Mouse (Mus musculus) cerebellum, adult (tissue): Measurements from ENCODE around the gene Tagap1.
A peak's percentile ranks its signal among the peaks of the same experiment; 100 is the strongest.
"Not testable (repeated sequence)": the region's sequence is repeated elsewhere in the genome, so short reads cannot be mapped to it uniquely, and the experiment has no call there.

Experiments used
- ATAC-seq: cut with Nextera tagmentation; 2 replicates; pipeline ENCODE4 v1.9.2; 2017; ENCODE audit warnings: mild to moderate bottlenecking, moderate library complexity, mixed read lengths; ENCODE audit not compliant: insufficient number of reproducible peaks, low FRiP score, low TSS enrichment

Gene Tagap1

DNA sequence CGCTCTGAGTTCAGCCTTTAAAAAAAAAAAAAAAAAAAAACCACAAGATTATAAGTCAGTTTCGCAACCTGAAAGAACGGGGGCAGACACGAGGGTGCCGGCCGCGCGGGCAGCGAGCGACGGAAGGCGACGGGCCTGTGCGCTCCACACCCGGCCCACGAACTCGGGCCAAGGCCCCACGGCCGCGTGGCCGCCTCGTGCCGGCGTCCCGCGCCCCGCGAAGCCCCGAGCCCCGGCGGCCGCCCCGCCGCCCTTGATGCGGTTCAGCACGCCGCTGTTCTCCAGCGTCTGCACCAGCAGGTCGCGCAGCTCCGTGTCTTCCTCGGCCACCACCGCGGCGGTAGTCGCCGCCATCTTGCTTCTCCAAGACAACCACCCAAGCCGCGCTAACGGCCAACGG lies at the start of gene Tagap1:
Gene Tagap1 (minus strand): TSS at position 381 of the 400 bp plus-strand sequence.
- ATAC-seq, result not testable (repeated sequence)

DNA sequence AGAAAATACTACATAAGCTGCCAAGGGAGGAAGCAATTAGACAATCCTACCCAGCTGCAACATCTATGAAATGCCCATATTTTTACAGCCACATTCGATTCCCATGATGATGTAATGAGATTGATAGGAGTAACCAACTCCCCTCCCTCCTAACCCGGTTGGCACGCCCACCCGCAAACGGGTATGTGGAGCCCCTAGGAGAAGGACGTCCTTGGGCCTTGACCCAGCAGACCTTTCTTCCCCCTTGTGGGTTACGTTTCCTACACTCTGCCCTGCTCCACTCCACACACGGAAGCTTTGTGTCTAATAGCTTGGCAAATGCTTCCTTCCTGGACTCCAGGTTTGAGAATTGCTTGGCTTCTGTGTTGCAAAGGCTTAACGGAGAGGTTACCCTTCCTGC lies 48.9 kb upstream of the Tagap1 start:
- not testable (repeated sequence) for ATAC-seq

DNA sequence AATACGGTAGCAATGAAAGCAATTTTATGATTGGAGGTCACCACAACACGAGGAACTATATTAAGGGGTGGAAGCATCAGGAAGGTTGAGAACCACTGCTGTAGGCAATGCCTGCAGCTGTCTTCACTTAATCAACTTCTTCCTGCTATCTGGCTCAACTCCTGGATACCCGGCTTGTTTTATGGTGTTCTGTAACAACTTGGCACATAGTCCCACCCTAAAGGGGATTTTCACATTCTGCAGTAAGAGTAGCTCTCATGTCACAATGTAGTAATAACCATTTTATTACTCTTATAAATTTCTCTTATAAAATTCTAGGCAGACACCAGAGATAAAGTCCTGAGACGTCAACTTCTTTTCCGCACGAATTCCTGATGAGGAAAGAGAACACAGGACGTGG lies 48.5 kb upstream of the Tagap1 start:
- ATAC-seq, result not testable (repeated sequence)

DNA sequence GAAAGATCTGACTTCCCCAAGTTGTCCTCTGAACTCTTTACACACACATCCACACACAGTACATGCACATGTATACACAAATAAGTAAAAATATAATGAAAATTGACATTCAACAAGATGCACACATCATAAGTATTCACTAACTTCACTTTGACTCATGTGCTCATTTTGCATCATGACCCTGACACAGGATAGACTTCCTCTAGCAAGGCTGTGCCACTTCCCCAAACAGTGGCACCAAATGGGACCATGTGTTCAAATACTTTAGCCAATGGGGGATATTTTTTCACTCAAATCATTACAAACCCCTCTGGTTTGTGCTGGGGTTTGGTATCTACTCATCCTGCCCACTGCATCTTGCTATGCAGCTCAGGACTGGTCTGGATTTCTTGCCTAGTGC lies 47.9 kb upstream of the Tagap1 start:
- not testable (repeated sequence) for ATAC-seq

DNA sequence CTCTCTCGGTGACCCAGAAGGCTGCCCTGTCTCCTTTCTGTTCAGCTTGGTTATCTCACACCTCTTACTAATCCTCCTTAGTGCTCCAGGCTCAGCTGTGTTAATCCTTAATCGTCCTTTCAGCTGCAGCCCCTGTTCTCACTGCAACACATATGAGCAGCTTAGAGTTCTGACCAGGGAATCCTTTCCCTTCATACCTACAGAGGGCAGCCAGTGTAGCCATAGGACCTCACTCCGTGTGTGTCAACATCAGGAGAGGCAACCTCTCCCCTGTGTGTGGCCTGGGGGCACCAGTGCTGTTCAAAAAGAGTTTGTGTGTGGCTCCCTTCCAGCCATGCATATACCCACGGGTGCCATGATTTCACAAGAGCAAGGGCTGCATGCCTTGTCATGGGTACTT lies 44.7 kb upstream of the Tagap1 start:
- ATAC-seq, result not testable (repeated sequence)

DNA sequence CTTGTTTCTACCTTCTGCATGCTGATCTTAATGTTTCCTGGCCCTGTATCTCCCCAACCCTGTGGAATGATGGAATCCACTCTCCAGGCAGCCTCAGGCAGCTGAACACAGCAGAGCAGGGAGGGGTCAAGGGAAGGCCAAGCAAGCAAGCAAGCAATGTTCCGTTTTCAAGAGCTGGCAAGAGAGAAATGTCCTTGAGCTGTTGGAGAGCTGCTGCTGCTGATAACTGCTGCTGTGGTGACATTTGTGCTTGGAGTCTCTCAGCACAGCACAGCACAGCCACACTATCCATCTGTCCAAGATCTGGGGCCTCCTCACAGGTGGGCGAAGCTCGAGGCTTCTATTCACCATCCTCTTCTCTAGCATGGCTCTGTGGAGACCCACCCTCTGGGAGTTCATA lies 42.4 kb upstream of the Tagap1 start:
- not testable (repeated sequence) for ATAC-seq

DNA sequence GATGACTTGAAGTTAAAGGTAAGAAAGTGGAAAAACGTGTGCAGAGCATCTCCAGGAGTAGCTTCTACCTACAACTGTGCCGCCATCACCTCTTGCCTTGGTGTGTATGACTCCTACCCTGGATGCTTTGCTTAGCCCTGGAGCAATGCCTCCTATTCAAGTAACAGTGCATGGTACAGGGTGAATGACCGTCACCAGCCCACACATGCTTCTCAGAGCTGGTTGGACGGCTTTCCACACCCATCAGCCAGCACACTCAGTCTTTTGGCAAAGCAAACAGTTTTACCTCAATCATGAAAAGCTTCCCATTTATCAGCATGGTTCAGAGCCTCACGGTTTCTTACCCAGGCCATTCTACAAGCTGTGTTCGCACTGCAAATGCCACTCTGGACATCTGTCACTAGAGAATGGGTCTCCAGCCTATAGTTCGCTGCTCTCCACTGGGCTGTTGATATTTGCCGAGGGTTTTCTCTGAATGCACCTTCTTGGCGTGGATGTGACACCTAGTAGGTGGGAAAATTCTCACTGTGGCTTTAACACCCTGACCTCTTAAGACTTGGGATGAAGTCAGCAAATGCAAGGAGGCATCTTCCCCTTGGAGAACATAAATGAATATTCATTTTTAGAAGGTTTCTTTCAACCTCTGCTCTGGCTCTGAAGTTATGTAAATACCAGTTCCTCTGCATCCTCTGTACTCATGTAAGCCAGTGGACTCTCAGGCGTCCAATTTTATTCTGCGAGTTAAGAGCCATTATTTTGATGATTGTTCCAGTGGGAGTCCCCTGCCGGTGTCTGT lies 41.0 kb upstream of the Tagap1 start:
- ATAC-seq, result peak; percentile 32

DNA sequence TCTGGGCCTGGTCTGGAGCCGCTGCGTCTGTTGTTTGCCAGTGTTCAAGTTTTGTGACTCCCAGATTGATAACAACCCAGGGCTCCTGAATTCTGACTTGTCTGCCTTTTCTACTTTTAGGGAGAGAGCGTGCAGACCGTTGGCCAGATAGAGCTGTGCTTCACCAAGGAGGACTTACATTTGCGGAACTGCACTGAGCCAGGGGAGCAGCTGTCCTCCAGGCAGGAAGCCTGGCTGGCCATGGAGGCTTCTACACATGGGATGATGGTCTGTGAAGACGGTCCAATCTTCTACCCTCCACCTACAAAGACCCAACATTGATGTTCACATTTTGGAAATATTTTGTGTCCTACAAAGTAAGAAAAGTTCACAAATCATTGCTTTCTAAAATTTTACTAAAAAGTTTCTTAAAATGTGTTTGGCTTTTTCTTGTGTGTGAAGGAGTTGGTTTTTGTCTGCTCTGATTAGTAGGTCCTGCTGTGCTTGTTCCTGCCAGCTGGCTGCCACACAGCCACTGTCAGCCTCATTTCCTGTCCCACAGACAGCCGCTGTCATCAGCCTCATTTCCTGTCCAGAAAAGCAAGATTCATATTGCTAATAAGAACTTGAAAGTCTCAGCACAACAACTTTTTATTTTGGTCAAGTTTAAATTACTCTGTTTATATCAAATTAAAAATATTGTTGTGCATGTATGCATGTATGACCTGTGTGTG lies 37.0 kb upstream of the Tagap1 start:
- ATAC-seq, result peak; percentile 82

DNA sequence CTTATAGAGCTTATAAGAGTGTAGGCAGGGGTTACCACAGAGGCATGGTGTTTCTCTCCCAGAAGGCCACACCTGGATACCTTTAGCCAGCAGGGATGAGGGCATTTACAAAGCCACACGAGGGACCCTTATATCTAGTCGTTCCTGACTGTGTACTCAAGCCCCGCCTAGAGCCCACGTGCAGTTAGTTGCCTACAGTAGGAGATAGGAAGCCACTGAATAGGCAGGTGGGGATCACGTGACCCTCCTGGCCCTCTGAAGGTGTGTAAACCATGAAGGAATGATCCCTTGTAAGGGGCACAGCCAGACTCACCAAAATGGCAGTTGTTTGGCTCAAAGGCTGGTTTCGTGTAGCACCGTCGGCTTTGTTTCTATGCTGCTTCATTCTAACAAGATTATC lies 35.9 kb upstream of the Tagap1 start:
- ATAC-seq, result not testable (repeated sequence)

DNA sequence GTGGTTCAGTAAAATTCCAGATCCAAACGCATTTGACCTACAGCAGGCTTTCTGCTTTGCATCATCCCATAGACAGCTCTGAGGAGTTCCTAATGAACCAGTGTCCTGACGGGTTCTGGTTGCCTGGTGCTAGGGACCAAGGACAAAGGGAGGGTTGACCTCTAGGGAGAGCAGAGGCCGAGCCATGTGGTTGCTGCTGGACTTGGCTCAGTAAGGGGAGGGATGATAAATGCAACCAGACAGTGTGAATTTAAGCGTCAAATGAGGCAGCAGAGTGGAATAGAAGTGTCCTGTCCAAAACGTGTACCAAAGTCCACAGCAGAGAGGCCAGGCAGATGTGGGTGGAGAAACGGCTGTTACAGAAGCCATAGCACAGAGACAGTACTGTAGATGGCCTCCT lies 34.5 kb upstream of the Tagap1 start:
- ATAC-seq, result peak; percentile 32; the same call in 1 of the 2 replicates

DNA sequence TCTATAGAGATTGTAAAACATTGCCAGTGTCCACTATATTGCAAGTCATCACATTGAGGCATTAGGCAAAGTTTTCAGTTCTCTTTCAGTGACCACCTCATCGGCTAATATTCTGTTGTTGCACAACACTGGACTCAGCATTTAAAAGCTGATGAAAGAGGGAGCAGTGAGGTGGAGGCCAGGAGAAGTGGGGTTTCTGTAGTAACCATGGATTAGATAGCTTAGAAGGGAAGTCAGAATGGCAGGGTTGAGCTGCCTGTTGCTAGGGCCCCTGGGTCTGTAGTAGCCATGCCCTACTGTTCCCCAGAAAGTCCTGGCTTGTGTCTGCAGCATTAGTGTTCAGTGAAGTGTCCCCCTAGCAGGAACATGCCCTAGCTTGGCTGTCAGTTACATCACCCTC lies 25.2 kb upstream of the Tagap1 start:
- ATAC-seq, result not testable (repeated sequence)

DNA sequence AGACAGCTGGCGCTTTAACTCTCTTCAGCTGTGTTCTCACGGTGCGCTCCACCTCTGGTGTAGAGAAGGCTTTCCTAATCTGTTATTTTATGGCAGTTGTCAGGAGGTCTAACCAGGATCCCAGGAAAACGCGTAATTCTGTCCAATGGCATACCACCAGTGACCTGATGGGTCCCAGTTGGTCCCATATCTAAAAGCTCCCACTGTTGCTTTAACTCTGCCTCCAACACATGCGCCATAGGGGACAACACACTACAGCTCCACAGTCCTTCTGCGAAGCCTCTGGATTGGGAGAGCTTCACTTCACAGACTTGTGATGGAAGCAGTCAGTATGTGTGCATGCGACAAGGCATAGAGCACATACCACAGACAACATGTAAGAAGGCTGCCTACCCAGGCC lies 19.2 kb upstream of the Tagap1 start:
- ATAC-seq, result not testable (repeated sequence)

DNA sequence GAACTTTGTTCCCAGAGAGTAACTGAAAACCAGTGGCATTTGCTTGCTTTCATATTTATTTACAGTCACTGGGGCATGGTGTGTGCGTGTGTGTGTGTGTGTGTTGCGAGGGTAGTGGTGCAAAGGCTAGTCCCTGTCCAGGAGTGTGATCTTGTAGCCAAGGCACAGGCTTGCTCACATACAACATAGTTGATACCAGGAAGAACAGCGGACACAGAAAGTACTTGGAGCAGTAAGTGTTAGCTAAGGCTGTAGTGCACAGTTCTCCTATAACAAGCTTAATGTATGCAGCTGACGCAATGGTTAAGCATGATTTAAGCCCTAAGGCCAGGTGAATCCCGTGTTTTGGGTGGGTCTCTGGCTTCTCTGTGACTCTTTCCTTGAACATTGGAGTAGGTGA lies 18.4 kb upstream of the Tagap1 start:
- ATAC-seq, result not testable (repeated sequence)

DNA sequence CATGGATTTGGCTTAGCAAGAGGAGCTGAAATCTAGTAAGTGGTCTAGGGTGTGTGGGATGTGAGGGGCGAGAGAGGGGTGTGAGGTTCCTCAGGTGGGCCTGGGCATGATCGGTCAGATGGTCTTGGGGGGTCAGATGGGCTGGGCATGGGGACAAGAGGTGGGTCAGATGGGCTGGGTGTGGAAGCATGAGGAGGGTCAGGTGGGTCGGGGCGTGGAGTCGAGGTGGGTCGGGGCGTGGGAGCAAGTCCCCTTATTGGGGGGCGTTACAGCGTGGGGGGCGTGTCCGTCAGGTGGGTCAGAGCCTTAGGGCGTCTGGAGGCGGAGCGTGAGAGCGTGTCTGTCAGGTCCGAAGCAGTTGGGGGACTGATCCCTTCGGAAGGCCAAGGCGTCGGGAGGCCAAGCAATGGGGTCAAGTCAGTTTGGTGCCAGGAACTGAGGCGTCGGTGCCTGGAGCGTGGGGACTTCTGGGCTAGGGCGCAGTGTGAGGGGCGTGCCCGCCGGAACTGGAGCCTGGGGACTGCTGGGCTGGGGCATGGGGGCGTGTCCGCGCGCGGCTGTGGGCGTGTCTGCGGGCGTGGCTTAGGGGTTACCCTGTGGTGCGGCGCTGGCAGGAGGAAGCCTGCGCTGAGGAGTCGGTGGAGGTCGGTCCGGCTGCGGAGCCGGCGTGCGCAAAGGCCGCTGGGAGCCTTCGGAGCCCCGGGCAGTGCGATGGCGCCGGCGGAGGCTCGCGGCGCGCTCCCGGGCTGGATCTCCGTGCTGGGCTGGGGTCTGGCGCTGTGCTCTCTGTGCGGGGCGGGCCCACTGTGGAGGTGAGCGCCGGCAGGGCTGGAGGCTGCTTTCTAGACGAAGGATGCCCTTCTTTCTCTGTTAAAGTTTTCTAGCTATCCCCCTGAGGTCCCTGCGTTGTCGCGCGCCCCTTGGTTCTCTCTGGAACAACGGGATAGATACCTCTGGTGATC lies 17.6 kb upstream of the Tagap1 start, which contains the start of gene Gm49721:
Gene Gm49721 (plus strand): TSS at position 618 of the 962 bp plus-strand sequence.
- ATAC-seq, result peak; percentile 83

DNA sequence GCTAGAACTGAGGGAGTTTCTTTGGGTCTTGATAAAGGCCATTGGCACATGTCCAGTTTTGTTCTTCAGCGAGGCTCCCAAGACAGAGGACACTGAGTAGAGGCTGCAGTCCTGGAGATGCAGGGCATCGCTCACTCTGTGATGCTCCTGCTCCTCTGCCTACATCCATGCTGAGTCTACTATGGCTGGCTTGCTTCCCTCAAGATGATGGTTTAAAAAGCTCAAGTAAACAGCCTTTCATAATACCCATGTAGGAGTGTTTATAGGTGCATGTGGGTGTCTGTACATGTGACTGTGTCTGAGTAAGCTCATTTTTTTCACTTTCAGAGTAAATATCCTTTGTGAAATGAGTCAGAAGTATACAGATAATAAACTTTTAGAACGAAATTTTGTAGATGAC lies 14.0 kb upstream of the Tagap1 start:
- not testable (repeated sequence) for ATAC-seq

DNA sequence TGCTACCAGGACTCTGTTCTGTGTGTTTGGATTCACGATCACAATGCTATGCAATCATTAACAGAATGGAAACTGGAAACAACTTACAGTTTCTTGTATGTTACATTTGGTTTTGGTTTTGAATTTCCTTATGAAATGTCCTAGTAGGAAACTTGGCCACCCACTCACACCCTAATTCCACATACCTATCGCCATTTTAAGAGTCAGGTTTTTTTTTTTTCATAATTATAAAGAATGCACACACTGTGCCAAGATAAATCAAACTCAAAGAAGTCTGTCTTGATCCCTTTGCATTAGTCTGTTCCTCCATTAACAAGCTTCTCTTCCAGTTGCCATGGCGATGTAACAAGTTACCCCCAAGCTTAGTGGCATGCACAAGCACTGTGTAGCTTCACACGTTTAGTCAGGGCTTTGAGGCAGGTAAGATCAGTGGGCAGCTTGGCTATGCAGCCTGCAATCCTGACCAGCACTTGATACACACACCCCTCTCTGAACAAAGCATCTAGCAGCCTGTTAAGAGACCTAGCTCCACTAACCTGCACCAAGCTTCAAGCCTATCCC lies 12.0 kb upstream of the Tagap1 start:
- not testable (repeated sequence) for ATAC-seq

DNA sequence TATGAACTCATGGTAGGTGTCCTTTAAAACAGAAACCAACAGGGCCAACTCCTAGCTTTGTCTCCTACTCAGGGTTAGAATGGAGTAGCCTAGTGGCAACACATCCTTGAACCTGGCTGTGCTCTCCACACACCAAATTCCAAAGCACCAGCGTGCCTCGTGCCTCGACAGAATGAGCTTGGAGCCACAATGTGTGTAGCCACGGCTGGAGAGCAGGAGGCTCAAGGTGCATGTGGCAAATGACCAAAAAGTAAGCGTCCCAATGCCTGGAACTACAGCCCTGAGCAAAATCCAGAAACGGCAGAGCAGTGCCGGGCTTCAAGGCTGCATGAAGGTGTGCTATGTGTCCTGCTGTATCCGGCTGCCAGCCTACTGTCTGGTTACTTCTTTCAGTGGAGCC lies 10.3 kb upstream of the Tagap1 start:
- ATAC-seq, result not testable (repeated sequence)

DNA sequence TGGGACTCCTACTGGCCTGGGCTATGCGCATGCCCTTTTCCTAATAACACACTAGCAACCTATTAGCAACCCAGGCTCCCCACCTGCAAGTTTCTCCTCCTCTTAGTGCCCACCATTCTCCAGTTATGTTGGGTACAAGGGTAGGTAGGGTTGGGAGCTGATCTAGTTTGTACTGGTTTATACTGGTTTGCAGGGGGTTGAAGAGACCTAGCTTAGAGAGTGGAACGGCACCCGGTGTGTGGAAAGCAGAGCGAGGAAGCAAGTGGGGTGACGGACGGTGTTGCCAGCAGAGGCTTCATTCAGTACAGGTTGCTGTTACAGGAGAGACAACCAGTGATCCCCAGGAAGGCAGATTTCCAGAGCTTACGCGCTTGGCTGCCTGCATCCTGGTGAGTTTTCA lies 9.4 kb upstream of the Tagap1 start, which contains the start of gene Rnaset2b:
Gene Rnaset2b (plus strand): TSS at position 301 of the 400 bp plus-strand sequence.
- ATAC-seq, result not testable (repeated sequence)

DNA sequence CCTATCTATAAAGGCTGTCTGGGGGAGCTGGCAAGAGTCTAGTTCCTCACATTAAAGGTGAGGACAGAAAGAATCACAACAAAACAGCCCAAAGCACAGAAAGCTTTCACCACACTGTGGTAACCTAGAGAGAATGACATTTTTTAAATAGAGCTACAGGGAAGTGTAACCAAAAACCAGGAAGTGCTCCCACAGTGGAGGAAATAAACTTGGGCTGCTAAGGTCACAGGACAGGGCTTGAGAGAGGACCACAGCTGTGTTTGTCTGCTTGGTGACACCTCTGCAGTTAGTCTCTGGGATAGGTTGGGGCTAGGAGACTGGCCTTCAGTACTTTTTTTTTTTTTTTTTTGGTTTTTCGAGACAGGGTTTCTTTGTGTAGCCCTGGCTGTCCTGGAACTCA lies 6.7 kb upstream of the Tagap1 start:
- not testable (repeated sequence) for ATAC-seq

DNA sequence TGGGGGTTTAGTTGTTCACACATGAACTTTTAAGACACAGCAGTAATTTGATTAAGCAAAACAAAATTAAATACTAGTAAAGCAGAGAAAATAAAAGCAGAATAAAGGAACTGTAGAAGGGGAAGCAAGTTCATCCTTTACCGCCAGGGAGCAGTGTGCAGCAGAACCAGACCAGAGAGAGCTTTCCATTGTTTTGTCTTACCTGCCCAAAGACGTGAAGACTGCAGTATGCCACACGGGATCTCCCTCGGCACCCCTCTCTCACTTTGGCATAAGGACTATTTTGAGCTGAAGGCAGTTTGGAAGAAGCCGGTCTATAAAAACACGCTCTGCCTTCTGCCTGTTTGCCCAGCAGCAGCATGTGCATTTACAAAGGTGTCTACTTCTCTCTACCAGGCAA lies 4.4 kb upstream of the Tagap1 start:
- not testable (repeated sequence) for ATAC-seq
